Mouse (Mus musculus) small intestine, adult 2 months (tissue): Measurements from ENCODE around the gene Vps37c.

Experiments used
- CTCF ChIP-seq: fragments of 200-500 bp; IDR thresholded peaks from 2 replicates; pipeline ENCODE4 v1.5.1; 2012; ENCODE audit warnings: low read depth, mild to moderate bottlenecking, control low read depth, inconsistent platforms, low read length, moderate library complexity, mixed read lengths; ENCODE audit not compliant: insufficient replicate concordance, insufficient read length; ENCODE audit errors: extremely low read depth
- POLR2A ChIP-seq: fragments of 200-500 bp; IDR thresholded peaks from 2 replicates; pipeline ENCODE4 v1.6.1; 2012; ENCODE audit warnings: low read depth, mild to moderate bottlenecking, control low read depth, inconsistent platforms, low read length, moderate library complexity

DNA sequence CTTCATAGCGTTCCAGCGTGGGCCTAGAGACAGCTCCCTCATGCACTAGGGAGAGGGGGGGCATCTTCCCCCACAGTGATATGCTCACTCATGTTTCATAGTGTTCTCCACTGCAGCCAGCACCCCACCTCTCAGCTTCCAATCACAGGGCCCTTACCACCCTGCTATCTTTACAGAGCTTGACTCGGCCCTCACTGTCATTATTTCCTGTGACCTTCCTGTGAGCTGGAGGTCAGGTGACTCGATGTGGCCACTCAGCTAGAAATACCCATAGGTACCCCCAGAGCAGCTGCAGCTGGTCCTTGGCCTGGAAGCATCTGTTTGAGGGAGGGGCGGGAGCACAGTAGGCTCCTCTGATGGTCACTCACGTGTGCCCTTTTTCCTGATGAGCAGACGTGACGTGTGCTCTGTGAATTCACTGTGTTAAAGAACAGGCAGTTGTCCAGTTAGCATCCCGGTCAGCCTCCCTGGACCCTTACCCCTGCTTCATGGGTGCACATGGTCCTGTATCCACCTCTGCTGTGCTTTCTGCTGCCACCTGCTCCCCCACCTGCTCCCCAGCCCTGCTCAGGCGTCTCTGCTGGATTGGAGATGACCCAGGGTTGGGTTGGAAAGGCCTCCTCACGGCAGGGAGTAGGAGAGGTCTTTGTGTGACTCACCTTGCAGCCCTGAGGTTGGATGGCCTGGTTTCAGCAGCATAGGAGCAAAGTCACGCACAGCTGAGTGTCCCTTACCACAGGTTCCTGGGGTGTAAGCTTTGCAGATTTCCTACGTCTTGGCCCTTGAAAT lies 18.7 kb downstream of the Vps37c start:
- TF ChIP-seq CTCF (no peak), POLR2A (no peak)
